Mouse (Mus musculus) liver, embryonic 14.5 days (tissue): ENCODE results near the gene Gm43064.

Experiments
- CTCF ChIP-seq: IDR thresholded peaks from 2 replicates; pipeline ENCODE4 v1.5.1; 2016; ENCODE audit warnings: antibody characterized with exemption, low read depth, control low read depth
- EP300 ChIP-seq: IDR thresholded peaks from 2 replicates; pipeline ENCODE4 v1.6.1; 2016; ENCODE audit warnings: antibody characterized with exemption, low read depth

- TF ChIP-seq CTCF = no peak
- no peak for TF ChIP-seq EP300
These were observed 13.0 kb upstream of the Gm43064 start for GRCm38 (mm10) chr3:103796389-103796788.
